Mouse (Mus musculus) common myeloid progenitor, adult 5-6 weeks (primary cell): ENCODE results near the gene Alkal2. TPM values are rescaled to one million over a fixed set of nuclear protein-coding genes. Genes with fewer than 3 reads are reported as not detected.

ENCODE experiments used
- ATAC-seq: replicated peaks from 2 replicates; pipeline ENCODE4 v1.8.0; 2016; ENCODE audit warnings: low read depth, mild to moderate bottlenecking, moderate TSS enrichment, inconsistent platforms; ENCODE audit not compliant: poor library complexity, severe bottlenecking
- total RNA-seq: library from RNA; stranded (forward); fragments of 200-1000, 187-1606 nt; gene quantifications from 2 replicates; pipeline ENCODE4 v1.2.3, GENCODE M21; 2017

The Alkal2 gene
- total RNA-seq, result not detected in 2 replicates

DNA sequence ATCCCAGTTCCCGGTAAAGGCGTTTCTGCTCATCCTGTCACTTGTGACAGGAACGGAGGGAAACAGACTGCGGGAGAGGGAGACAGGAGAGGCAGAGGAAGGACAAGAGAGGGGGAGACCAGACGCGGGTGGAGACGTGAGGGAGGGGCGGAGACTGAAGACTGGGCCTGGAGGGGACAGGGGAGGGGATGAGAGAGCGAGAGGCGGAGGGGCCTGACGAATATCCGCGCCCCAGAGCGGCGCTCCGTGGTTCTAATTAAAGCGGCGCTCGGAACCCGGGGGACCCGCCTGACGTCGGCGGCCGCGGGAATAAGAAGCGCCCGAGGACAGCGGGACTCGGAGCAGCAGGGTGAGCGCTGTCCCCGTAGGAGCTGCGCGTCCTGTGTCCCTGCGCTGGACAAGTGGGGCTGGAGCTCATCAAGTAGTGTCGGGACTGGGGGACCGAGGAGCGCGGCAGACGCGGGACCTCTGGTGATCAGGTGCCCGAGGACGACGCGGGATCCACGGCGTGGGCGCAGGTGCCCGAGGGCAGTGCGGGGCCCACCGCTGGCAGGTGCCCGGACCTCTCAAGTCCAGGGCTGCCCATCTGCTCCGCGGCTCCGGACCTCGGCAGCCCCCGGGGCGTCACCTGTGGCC lies at the start of gene Alkal2:
Gene Alkal2, plus strand, starts transcription at position 337 of the 636 bp plus-strand sequence.
- ATAC-seq, result peak; percentile 45; the same call in 1 of the 2 replicates

DNA sequence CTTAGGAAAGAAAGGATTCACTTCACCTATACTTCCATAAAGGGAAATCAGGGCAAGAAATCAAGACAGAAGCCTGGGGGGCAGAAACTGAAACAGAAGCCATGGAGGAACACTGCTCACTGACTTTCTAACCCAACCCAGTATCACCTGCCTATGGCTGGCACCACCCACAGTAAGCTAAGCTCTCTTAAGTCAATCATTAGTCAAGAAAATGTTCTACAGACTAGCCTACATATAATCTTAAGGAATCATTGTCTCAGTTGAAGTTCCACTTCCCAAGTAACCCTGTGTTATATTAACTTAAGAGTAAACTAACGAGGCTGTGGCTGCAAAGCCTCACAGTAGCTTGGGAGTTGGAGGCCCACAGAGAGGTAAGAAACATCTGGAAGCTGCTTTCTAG lies 35.6 kb upstream of the Alkal2 start:
- no peak for ATAC-seq

DNA sequence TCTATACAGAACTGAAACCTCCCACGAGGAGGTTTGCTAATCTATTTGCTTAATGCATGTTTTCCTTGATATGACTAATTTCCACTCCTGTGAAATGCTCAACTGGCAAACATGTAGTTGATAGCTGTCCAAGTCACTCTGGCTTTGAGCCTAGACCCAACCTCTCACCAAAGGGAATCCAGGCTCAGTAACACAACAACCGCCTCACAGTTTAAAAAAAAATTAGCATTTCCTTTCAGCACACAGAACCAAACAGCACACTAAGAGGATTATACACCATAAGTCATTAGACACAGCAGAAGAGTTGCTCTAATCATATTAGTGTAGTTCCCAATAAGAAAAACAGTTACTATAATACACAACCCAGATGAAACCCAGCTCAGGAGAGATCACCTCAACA lies 33.2 kb upstream of the Alkal2 start:
- ATAC-seq, result no peak

DNA sequence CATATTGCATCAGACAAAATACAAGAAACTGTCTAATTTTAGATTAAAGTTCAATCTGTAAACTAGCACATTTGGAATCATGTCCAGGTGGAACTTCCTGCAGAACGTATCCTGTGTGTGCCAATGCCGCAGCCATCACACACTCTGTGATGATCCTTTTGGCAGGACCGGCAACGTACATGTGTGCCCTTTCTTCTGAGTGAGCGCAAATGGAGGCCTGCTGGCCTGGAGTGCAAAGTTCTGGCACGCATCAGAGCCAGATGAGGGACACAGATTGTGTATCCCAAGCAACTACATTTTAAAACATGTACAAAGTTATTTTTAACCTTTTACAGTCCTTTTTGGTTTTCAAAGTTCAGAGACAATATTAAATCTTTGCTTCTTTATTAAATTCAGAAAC lies 32.3 kb upstream of the Alkal2 start:
- ATAC-seq, result no peak

DNA sequence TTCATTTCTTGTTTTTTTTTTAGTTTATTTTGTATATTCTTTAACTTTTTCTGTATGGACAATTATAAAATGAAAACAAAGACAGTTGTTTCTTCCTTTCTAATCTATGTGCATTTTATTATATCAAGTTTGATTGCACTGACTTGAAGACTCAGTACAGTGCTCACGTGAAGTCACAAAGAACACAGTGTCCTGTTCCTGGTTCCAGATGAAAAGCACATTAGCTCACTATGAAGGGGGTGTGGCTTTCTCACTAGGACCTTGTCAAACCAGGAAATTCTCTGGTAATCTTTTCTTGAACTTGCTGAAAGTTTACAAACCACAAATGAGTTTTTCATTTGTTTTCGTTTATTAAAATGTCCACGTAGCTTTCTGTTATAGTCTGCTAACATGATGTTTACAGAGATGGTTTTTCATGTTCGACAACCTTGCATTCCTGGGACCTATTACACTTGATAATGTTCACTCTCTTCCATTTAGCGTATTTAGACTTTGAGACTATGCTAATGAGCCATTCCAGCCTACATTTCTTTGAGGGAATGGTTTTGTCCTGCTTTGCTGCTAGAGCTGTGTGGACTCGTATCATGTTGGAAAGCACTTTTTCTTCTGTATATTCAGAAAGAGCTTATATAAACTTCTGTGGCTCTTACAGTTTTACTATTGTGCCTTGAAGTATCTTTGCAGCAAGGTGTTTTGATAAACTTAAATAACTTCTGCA lies 28.5 kb upstream of the Alkal2 start:
- no peak for ATAC-seq

DNA sequence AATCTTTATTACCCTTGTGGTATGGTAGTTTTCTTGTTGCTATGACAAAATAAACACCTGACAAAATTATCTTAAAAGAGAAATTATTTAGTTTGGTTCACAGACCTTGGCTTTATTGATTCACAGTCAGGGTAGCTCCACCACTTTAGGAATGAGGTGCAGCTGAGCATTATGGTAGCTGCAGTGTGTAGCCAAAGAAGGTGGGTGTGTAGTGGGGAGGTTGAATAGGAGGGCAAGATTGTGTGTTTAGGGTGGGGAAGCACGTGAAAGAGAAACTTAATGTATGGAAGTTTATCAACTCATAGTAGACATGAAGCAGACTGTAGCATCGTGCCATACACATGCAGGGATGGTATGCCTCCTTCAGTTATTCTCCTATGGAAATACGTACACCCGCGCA lies 27.9 kb upstream of the Alkal2 start:
- ATAC-seq, result no peak

DNA sequence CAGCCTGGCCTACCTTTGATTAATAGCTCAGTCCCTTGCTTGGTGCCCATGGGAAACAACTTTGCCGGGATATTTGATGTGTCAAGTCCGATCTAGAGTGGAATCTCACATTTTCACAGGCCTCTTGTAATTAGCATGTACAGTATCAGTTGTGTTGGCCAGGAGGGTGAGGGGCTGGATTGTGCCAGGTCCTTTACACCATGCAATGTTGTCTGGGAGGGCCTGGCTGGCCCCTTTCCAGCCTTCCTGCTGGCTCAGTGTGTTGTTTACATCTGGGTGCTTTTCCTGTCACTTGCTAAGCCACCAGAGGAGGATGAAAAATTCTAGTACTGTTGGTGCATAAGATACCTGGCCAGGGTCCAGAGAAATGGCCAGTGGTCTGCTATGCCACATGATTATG lies 19.8 kb upstream of the Alkal2 start:
- no peak for ATAC-seq

DNA sequence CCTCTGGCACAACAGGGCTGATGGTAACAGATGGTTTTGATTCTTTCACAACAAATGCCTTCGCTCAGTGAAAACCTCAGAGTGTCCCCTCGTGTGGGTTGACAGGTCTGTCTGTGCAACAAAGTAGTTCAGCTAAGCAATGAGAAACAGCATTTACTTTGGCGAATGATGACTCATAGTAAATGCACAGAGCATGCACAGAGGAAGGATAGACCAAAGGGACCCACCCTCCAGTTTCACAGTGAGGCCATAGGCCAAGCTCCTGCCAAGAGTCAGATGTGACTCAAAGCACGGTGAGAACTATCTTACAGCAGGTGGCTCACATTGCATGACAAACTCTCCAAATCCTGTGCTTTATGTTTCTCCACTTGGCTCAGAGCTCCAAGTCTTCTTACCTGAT lies 18.3 kb upstream of the Alkal2 start:
- ATAC-seq, result no peak

DNA sequence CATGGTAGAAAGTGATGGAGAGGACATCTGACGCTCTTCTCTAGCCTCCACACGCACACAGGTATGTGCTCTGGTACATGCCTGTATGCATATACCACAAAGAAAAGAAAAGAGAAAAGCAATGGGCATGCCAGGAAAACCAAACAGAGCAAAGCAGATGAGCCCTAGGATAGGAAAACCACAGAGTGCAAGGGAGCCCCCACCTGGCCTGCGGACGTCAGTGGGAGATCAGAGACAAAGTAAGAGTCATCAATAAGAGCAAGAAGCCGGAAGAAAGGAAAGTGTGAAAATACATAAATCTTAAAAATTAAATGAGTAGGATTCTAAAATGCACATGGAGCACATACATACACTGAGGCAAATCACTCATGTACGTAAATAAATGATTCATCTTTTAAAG lies 4.7 kb upstream of the Alkal2 start:
- no peak for ATAC-seq

DNA sequence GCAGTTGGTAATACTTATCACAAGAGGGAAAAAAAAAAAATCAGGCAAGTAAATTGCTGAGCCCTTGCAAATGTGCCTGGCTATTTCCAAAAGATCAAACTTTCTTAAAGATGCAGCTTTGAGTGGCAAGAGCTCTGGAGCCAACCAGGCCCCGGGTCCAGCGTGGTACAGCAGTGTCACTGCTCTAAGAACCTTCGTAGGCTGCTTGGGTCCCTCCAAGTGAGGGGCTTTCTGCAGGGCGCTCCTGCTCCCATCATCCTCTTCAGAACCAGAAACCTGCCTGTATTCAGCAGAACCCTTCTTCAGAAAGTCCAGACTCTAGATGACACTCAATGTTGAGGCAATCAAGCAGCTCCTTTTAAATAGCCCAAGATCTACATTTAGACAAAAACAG lies 533 bp upstream of the Alkal2 start:
- ATAC-seq, result no peak

DNA sequence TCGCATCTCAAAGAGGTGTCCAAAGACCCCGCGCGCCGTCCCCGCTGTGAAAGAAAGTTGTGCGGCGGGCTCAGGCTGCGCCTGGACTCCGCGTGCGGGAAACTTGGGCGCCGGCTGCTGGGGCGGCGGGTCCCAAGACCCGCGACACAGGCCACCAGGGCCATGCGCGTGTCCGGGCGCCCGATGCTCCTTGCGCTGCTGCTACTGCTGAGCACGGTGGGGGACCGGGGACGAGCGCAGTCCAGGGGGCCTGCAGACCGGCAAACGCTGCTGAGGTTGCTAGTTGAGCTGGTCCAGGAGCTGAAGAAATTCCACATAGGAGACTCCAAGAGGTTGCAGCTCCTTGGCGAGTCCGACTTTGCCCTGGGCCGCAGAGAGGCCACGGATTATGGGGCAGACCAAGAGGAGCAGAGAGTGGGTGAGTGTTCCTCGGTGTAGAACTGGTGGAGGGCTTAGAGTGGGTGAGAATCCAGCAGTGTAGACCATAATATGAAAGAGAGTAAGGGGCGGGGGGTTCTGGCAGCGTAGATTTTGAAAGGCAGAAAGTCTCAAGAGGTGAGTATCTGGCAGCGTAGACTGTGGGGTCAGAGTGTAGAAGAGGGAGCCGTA lies 604 bp downstream of the Alkal2 start:
- ATAC-seq, result no peak

DNA sequence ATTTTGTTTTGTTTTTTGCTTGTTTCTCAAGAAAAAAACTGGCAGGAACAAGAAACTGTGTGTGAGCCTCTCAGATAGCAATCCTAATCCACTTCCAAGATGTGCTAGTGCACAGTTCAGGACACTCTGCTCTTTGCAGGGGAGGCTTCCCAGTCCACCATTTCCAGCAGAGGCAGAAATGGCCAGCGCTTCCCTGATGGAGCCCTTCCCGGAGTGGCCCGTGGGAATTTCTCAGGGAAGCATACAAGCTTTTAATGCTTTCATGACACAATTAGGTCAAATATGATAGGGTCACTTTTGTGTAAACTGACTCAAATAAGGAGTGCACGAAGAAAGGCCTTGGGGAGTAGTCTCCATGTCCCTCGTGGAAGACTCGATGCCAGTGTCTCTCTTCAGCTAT lies 1.8 kb downstream of the Alkal2 start:
- ATAC-seq, result no peak

DNA sequence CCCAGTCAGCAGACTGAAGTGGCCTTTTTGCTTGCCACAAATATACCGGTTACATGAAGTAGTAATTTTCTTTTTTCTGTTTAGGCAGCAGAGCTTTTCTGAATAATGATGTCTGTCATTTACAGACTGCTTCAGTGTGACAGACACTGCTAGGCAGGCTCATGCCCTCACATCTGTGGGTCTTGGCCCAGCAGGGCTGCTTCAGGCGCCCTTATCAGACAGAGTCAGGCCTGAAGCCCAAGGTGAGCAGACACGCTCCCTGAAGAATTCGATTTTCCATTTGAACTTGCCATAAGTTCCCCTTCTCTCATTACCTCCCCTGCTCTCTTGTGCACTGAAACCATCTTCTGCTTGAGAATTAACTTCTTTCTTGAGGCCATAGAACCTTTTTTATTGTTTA lies 3.9 kb downstream of the Alkal2 start:
- ATAC-seq, result no peak

DNA sequence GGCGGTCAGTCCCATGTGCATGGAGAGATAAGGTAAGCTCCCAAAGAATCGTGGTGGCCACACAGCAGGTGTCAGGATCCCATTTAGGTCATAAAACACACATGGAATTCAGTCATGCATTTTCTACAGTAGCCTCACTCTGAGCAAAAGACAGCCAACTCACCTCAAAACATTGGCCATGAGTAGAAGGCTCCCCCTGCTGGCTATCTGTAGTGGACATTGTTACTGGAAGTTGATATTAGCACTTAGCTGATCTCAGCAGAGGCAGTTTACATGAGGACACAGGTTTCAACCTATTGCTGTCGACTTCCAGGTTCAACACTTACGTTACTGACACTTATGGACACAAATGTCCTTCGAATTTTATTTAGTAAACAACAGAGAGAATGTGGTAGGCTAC lies 5.9 kb downstream of the Alkal2 start:
- peak; percentile 86 for ATAC-seq

DNA sequence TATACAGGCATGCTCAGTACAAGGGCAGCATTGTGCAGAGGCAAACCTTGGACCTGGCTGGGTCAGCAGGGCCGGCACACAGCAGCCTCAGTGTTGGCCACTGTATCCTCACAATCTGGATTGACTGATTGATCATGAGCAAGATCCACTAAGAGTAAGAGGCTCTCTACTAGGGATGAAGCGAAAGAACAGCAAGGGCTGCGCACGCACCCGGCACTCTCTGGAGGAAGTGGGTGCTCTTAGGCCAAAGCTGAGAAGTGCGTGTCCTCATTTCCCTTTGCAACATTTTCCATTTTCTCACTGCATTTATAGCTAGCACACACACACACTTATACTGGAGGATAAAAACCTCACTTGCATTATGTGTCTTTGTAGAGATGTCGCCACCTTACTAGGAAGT lies 7.3 kb downstream of the Alkal2 start:
- no peak for ATAC-seq

DNA sequence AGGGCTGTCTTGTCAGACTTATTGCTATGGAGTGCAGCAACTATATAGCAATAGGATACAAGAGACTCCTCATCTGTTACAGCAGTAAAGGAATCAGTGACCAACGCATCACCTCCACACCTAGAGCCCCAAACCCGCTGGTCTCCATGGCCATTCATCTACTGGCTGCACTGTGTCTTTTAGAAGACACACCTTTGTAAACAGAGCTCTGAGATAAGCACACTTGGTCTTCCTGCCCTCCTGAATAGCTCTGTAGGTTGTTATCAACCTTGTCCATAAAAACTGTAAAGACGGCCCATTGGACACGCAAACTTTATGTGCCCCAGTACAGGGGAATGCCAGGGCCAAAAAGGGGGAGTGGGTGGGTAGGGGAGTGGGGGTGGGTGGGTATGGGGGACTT lies 12.9 kb downstream of the Alkal2 start:
- no peak for ATAC-seq

DNA sequence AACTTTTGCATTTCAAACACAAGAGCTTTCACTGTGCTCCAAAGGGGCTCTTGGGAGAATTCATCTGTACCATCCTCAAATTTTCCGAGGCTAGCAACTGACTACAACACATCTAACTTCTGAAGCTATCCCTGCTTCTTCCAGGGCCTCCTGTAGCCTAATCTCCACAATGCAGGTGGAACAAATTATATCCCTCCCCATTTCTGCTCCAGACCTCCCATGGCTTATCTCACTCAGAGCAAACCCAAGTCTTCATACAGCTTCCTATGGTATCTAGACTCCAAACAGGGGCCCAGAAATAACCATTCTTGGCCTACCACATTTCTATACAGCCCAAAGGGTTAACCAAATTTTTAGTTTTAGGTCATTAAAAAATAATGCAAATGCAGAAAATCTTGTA lies 24.5 kb downstream of the Alkal2 start:
- ATAC-seq, result no peak

DNA sequence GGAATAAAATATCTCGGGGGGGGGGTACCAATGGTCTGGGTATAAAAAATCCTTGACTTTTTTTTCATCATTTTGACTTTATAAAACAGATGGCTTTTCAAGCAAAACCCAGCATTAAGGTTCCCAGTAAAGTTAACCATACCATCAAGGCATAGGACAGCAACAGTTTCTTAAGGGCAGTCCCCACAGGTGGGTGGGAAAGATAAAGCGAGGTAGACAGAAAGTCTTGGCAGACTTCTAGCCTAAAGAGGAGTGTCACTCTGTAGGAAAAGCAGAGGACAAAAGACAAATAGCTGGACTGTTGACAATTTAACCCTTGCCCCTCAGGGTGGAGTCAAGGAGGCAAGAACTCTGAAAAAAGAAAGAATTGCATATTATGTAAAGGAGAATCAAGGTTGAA lies 25.8 kb downstream of the Alkal2 start:
- ATAC-seq, result no peak

DNA sequence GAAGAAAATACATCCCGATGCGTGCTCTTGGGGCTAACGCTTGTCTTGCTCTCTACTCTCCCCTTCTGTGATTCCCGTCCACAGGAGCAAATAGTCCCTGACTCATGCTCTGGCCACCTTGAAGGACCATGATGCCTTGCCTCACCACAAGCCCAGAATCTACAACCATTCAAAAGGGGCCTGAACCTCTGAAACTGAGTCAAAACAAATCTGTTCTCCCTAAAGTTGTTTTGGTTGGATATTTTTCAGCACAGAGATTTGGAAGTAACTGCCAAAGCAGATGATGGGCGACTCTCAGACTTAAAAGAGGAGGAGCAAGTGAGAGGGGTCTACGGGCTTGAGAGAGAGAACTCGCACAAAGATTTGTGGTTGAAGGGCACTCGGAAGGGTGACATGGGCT lies 26.7 kb downstream of the Alkal2 start:
- 0 out of 2 replicates have a peak, but pooled peaks have one; percentile 13 for ATAC-seq

DNA sequence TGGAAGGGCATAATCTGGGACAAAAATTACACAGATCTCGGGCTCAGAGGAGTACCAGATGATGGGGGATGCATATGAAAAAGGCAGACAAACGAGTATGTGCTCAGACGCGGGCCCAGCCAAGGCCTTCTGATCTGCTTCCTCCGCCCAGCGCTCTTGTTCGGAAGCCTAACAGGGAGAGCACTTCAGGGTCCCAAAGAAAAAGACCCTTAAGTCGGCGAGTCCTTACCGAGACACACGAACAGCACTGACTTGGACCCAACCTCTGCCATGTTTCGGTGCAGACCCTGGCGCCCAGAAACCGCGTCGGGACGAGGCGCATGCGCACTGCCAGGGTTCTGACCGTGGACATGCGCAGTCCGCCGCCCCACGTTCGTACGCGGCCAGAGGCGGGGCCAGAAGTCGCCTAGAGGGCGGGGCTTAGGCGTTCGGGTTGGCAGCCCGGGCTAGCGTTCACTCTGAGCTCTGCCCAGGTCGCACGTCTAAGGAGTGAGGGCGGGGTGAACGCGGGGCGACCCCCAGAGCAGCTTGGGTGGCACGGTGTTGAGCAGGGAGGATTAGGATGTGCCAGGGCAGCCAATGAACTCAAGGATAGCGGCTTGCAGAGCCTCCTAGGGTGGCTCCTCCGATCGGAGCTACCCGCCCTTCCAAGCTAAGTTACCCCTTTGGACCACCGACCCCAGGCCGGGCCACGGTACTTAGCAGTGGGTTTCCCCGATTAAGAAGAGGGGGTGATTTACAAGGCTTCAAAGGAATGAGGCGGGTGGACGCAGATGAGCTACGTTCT lies 27.3 kb downstream of the Alkal2 start, which contains the start of the genes Acp1 and Sh3yl1:
Gene Acp1, minus strand, starts transcription at position 329 of the 787 bp plus-strand sequence.
Gene Sh3yl1, plus strand, starts transcription at position 408 of the 787 bp plus-strand sequence.
- peak; percentile 94 for ATAC-seq

DNA sequence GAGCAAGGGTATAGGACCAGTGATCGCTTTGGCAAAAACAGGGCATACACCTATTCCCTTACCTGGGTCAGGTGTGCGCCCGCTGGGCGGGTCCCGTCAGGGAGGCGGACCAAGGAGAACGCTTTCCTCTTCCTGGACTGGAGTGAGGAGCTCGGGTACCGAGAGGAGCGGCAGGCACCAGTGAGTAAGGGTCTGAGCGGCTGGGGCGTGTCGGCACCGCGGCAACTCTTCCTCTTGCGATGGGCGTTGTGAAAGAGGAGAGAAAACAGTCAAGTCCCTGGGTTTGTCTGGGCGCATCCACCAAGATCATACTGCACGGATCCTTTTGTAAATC lies 27.9 kb downstream of the Alkal2 start:
- peak; percentile 43 for ATAC-seq
